Mouse (Mus musculus) kidney, adult 8-10 months (tissue): ENCODE data around the gene Gadd45a.
"Not testable (repeated sequence)": the region's sequence is repeated elsewhere in the genome, so short reads cannot be mapped to it uniquely, and the experiment has no call there.

Source experiments
- DNase-seq, 2 experiments: peaks; one replicate each; pipeline ENCODE4 v3.0.0; 2022

Gadd45a gene

DNA sequence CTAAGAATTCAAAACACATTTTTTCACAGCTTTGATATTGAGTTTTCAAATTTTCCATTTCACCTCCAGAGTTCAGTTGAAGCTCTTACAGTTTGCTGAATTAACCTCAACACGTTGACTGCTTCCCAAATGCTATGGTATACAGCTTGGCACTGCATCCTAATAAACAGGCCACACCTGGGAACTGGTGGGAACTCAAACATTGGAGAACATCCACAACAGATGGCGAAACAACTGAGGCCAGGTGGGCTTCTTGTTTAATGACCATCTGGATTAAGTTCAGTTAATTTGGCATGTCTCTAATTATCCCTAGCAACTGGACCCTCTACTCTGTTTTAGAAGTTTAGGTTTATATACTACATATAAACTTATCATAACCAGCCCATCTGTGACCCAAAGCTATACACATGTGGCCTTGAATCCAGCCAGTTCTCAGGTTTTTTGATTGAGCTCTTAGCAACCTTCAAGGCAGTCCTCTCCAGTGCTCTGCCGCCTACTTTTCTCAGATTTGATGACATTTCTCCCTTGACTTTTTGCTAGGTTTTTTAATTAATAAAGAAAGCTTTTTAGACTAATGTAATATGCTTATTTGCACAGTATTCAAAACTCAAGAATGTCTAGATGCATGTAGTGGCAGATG lies 10.9 kb upstream of the Gadd45a start:
- no peak for DNase-seq

DNA sequence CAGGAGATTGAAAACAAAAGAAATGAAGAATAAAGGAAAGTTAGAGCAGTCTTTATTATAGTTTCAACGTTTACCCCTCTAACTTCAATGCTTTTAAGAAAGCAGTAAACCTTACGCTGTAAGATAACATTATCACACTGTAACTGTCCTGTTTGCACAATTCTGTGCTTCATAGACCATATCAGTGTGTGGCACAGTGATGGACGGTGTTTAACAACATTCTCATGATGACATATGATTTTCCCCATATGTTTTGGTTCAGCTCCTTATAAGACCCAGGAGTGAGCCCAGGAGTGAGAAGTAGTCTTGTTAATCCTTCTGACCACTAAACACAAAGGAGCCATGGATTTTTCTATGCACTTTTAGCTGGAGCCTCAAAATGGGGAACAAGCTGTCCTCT lies 9.7 kb upstream of the Gadd45a start:
- DNase-seq = no peak

DNA sequence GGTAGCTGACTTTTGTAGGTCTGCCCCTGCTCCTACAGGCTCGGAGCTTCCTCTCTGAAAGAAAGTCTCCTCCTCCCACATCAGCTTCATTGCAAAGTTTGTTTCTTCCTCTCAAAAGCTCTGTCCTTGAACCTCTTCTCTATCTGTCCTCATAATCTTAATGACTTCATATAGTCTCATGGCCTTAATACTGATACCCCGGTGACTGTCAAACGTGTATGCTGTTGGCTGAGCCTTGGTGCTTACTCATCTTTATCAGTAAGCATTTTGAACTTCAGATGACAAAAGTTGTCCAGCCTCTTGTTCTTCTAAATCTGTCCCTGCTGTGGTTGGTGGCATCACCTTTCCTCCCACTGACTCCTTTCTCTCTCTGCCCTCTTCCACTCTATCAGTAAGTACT lies 8.2 kb upstream of the Gadd45a start:
- no peak for DNase-seq

DNA sequence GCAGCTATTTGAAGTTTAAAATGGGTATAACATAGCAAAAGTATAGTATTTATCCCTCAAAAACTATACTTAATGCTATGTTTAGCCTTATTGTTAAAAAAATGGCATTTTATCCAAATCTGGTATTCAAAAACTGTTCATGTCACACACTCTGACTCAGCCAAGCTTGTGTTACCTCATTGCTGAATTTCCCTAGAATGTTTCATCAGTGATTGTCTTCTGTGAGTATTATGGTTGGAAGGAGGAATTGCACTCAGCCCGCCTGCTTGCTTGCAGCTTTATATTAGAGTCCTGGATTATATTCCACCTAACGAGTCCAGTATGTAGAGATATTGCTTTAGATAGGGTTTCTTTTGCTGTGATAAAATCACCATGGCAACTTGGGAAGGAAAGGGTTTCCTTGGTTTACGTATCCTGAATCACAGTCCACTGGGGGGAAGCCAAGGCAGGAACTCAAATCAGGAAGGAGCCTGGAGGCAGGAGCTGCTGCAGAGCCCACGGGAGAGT lies 3.7 kb upstream of the Gadd45a start:
- DNase-seq = no peak

DNA sequence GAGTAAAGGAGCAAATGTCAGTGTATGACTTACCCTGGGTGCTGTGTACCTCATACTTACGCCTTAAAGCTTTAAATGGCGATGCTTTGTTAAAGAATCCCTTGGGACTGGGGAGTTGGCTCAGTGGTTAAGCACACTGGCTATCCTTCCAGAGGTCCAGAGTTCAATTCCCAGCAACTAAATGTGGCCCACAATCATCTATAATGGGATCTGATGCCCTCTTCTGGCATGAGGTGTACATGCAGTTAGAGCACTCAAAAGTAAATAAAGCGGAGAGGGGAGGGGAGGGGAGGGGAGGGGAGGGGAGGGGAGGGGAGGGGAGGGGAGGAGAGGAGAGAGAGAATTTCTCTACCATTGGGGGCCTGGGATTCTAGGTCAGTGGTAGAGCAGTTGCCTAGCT lies 1.7 kb upstream of the Gadd45a start:
- DNase-seq = no peak

DNA sequence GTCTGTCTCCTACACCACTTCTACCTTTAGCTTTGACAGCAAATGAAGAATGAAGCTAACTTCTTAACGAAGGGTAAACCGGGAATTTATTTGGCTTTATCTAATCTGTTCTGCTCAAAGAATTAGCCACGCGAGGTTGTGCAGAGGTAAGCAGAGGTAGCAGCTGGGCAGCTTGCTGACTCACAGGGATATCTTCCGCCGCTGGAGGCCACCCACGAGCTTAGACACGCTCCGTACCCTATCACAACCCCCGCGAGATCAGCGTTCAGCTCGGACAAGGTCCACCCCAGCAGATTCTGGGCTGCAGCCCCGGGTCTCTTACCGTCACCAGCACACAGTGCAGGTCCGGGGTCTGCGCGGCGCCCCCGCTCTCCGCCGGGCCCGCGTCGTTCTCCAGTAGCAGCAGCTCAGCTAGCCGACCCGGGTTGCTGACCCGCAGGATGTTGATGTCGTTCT lies 873 bp downstream of the Gadd45a start:
- peak; percentile 88 to 91 for DNase-seq

DNA sequence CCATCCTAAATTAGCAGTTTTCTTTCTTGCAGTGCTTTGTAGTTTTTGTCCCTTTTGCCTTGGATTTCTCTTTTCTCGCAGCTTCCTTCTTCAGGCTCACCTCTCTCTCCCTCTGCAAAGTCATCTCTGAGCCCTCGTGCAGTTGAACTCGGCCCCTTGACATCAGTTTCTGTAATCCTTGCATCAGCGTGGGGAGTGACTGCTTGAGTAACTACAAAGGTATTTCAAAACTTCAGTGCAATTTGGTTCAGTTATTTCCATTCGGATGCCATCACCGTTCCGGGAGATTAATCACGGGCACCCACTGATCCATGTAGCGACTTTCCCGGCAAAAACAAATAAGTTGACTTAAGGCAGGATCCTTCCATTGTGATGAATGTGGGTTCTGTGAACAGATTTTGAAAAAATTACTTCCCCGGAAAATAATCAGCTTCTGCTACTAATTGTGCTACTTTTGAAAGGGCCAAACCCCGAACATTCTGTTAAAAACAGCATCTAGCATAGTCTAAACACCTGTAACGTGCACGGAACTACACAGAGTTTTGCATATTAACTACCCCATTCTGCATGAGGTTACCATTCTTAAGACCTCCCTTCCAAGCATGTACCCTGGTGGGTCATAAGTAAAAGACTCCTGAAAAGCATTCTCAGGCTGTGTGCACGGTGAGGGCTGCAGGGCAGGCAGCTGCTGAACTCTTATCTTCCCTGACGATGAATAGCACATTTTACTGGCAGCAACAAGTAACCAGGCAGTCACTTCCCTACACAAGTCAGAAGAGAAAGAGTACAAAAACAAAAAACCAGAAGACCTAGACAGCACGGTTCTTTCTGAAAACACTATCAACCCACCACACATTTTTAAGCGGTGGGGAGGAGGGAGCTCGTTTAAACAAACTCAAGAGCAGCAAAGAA lies 1.6 kb downstream of the Gadd45a start:
- peak; percentile 71 to 73 for DNase-seq

DNA sequence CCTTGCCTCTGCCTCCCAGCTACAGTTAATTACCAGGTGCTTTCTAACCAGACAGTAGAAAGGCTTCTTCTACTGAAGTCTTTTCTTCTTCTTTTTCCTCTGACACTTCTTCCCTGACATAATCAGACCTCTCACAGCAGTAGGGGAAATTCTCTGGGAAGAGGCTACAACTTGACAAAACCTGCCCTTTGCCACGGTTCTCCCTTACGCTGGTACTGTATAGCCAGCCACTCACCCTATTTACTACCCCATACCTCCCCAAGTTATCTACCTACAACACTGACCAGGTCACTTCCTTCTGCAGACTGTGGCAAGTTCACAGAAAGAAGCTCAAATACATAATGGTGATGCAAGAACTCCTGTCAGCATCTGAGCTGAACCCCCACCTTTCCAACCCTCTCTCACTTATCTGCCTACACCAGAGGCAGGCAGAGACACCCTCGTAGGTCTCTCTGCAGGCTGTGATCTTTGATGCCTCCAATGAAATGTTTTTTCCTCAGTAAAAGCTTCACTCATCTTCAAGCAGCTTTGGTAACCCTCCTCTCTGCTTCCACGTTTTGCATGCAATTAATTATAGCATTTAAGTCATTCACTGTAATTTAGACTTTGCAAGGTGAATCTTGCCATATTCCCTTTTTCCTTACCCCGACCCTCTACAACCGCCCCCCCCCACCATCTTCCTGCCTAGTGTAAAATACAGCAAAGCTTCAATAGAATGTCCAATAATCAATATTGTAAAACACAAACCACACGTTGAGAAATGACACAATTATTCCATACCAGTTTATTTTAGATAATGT lies 2.7 kb downstream of the Gadd45a start:
- no peak for DNase-seq

DNA sequence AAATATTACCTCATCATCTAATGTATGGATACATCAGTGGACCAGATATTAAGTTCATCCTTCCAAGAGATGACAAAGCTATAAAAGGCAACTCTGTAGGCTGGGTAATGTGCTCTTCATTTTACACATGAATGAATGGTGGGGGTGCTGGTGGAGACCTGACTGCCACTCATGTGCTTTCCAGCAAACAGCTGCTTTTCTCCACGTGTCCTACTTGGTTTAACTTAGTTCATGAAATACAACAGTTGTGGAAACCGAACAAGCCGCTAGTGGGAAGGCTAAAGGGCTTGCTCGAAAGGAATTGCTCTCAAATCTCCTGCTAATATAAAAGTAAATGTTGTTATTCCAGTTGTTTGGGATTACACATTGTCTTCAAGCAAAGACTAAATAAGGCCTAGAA lies 3.7 kb downstream of the Gadd45a start:
- no peak for DNase-seq

DNA sequence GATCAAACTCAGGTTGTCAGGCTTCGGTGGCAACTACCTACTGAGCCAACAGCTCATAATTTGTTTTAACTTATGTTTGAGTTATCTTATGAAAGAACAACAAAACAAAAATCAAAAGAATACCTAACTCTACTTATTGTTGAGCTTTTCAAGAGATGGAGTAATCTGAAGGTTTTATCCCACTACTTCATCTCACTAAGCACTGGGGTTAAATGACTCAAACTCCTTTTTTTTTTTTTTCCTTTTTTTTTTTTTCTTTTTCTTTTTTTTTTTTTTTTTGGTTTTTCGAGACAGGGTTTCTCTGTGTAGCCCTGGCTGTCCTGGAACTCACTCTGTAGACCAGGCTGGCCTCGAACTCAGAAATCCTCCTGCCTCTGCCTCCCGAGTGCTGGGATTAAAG lies 4.3 kb downstream of the Gadd45a start:
- not testable (repeated sequence) for DNase-seq

DNA sequence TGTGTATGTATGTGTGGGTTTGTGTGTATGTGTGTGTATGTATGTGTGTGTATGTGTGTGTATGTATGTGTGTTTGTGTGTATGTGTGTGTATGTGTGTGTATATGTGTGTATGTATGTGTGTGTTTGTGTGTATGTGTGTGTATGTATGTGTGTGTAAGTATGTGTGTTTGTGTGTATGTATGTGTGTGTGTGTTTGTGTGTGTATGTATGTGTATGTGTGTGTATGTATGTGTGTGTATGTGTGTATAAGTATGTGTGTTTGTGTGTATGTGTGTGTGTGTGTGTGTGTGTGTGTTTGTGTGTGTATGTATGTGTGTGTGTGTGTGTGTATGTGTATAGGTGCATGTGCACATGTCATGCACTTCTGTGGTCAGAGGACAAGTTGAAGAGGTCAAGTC lies 4.7 kb downstream of the Gadd45a start:
- not testable (repeated sequence) for DNase-seq

DNA sequence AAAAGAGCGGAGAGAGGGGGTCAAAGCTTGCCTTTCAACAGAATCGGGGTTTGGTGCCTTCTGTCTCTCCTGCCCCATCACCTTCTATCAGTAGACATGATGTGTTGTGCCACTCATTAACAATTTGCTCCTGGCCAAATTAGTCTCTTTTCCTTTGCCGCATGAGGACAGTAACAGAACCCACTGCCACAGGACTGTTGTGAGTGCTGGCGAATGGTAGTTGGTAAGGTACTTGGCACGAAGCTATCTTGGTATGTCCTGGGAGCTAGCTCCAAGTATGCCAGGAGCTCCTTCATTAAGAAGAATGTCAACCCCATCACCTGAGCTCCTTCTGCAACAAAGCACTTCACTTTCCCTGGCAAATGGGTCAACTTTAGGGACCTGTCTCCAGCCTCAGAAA lies 6.4 kb downstream of the Gadd45a start:
- DNase-seq = no peak

DNA sequence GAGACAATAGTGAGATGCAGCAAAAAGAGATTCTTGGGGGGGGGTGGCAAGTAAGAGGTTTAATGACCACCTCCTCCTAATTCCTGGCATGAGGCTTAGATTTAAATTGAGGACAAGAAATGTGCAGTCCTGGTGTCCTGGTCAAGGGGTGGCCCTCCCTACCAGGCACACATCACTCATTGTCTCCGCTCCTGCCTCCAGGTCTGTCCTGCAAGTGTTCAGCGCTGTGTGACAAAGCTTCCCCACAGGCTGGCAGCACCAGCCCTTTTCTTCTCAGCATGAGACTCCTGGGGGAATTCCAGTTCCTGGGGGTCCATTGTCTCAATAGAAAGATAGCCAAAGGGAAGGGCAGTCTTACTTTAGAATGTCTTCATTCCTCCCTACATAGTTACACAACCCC lies 6.8 kb downstream of the Gadd45a start:
- no peak for DNase-seq

DNA sequence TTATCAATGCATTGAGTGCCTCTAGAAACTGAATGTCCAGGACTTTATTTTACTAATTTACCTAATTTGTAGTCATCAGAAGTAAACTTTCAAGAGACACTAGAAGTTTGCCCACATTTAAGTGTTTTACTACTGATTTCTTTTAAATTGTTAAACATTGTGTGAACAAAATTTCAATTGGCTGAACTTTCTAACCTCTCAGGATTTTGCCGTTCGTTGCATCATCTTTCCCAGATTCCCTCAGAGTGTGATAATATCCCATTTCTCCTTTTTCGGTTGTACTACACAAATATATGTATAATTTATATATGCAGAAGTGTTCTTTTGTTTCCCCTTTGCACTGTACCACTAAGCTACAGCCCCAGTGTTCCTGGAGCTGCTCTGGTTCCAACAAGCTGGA lies 7.3 kb downstream of the Gadd45a start:
- no peak for DNase-seq

DNA sequence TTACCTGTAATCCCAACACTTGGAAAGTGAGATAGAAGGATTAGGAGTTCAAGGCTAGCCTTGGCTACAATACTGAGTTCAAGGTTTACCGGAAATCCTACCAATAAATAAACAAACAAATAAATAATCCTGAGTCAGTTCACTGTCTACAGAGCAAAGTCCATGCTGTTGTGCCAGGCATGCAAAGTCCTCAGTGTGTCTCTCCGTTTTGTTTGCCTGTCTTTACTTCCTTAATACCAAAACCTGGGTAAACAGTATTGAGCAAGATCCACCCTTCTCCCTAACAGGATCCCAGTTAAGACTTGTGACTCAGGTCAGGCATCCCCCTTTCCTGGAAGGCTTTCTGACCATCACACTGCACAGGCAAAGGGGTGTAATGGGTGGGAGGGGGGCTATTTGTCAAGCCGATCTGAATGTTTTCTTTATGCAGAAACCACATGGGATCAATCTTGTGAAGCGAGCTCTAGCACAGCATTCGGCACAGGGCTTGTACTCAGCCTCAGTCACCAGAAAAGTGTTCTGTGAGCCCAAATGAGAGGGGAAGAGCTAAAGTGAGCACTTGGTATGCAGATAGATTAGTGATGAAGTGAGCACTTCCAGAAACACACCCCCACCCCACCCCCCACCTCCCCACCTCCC lies 7.8 kb downstream of the Gadd45a start:
- peak in 1 of 2 experiments; percentile 19 for DNase-seq

DNA sequence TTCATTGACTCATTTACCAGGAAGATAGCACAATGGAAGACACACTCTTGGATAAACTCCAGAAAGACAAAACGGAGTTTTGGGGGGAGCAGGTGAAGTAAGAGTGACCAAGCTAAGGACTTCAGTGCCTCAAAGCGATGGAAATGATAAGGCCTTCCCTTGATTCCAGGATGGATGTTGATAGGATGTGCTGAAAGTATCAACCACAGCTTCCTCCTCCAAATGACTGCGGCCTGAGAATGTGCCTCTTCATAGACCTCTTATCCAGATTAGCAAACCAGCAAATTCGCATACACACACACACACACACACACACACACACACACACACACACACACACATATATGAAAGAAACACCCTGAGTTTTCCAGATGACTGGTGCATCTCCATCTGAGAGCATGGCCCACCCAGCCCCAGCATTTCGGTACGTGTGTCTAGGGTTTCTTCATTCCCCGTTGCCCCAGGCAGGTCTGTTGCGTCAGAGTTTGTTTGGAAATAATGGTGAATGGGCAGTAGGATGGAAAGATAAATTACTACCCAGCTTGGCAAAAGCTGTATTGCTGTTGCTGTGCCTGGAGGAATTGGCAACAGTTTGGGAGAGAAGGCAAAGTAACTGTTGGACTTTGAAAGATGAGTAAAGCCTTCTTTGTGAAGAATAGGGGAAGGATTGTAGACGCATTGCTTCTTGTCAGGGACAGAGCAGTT lies 9.7 kb downstream of the Gadd45a start:
- no peak for DNase-seq

DNA sequence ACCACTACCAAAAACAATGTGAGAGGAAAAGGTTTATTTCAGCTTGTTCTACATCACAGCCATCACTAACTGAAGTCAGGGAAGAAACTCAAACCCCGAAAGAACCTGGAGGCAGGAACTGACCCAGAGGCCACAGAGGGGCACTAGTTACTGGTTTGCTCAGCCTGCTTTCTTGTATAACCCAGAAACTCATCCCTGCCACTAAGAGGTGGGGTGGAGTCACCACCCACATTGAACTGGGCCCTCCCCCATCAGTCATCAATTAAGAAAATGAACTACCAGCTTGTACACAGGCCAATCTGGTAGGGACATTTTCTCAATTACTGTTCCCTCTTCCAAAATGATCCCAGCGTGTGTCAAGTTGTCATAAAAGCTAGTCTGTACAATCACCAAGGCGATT lies 10.6 kb downstream of the Gadd45a start:
- peak in 1 of 2 experiments; percentile 46 for DNase-seq

DNA sequence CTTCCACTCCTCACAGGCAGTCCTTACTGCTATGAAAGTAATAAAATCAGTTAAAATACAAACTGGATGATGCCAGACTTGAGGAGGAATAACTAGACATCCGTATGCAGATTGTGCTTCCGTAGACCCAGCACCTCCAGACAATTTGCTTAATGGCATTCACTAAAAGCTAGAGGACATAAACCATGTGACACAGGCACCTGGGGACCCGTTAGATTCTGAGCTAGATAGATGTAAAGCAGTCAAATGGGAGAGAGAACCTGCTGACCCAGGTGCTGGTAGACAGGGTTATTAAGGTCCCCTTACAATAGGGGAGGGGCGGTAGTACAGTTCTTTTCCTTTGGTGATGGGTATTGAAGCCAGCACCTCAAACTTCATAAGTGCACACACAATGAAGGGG lies 13.5 kb downstream of the Gadd45a start:
- DNase-seq = no peak

DNA sequence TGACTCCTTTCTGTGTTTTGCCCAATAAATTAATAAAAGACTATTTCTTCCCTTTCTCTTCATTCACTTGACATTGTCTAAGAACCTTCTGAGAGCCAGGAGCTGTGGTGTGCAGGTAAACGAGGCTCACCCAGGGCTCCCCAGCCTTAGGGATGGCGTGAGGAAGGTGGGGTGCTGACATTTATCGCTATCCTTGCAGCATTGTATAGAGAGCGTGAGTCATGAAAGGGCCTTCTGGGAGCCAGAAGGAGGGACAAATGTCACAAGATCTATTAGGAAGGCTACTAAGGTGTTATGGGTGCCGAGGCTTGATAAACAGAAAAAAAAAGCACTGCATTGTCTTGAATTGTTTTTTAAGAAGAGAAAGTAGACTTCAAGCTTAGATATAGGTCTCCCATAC lies 15.9 kb downstream of the Gadd45a start:
- no peak for DNase-seq

DNA sequence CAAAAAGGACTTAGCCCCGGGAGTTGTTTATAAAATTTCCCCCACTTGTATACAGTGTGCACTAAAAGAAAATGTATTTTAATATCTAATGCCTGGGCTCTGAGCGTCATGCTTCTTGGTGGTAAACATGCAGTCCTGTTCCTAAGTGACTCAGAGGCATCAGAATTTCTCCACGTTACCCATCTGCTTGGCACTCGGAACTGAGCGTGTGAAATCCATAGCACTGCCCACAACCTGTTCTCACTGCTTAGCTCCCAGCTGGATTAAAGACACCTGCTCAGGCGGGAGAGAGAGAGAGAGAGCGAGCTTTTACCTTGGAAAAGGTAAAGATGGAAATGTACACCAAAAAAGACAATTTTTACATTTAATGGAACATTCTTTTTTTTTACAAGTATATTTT lies 18.3 kb downstream of the Gadd45a start:
- not testable (repeated sequence) for DNase-seq

DNA sequence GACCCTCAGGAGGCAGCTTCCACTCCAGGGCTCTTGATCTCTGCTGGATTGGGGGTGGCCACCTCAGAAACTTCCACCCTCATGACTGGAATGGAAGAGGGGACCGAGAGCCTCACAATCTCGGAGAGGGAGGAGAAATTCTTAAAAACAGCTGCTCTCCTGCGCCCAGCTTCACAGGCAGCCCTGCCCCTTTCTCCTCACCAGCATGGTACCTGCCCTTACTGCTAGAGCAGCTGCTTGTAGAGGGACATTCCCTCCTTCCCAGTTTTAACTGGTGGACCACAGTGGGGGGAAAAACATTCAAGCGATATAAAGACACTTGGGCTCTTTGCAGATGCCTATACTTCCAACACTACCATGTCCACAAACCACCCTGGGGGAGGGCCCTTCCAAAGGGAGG lies 18.9 kb downstream of the Gadd45a start:
- no peak for DNase-seq

DNA sequence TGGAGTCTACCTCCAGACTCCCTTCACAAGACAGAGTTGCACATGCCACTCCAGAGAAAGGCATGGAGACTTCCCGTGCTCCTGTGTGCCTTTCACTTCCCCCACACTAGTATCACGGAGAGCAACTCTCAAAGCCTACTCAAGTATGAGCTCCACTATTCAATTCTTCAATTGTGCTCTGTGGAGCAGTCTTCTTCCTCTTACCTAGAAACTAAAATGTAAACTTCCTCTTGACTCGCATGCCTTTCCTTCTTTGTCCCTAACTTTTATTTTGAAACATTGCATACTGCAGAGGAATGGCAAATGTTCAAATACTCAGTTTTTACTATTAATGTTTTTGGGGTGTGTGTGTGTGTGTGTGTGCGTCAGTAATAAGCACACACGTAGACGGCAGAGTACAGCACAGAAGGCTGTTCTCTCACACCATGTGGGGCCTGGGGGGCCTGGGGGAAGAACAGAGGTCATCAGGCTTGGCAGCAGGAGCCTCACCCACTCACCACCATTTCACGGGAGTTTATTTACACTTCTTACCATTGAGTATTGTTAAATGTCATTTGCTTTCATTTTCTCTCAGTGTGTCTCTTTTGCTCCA lies 20.6 kb downstream of the Gadd45a start:
- no peak for DNase-seq
